Mouse (Mus musculus) neural tube, embryonic 12.5 days (tissue): ENCODE measurements around the gene Pbxip1. TPM values are rescaled to one million over a fixed set of nuclear protein-coding genes. Genes with fewer than 3 reads are reported as not detected.

Source experiments
- ATAC-seq: fragments of 200-750 bp; cut with Nextera tagmentation; 2 replicates; pipeline ENCODE4 v1.8.0; 2017; ENCODE audit warnings: low read depth, mild to moderate bottlenecking, moderate TSS enrichment, moderate library complexity; ENCODE audit not compliant: low FRiP score
- H3K27ac ChIP-seq: fragments of 300-500 bp; sonication (generic); 2 replicates; pipeline ENCODE4 v1.5.1; 2016
- H3K27me3 ChIP-seq: fragments of 300-500 bp; sonication (generic); replicated peaks from 2 replicates; pipeline ENCODE4 v1.6.1; 2016; ENCODE audit warnings: mild to moderate bottlenecking
- H3K36me3 ChIP-seq: fragments of 300-500 bp; sonication (generic); 2 replicates; pipeline ENCODE4 v1.6.1; 2016; ENCODE audit warnings: mild to moderate bottlenecking
- H3K4me1 ChIP-seq: fragments of 300-500 bp; sonication (generic); 2 replicates; pipeline ENCODE4 v1.6.1; 2016
- H3K4me2 ChIP-seq: fragments of 300-500 bp; sonication (generic); replicated peaks from 2 replicates; pipeline ENCODE4 v1.6.1; 2016; ENCODE audit warnings: mild to moderate bottlenecking
- H3K4me3 ChIP-seq: fragments of 300-500 bp; sonication (generic); 2 replicates; pipeline ENCODE4 v1.5.1; 2016
- H3K9ac ChIP-seq: fragments of 300-500 bp; sonication (generic); 2 replicates; pipeline ENCODE4 v1.6.1; 2016; ENCODE audit warnings: mild to moderate bottlenecking
- H3K9me3 ChIP-seq: fragments of 300-500 bp; sonication (generic); 2 replicates; pipeline ENCODE4 v1.6.1; 2016; ENCODE audit warnings: mild to moderate bottlenecking
- WGBS: fragments of 180-500 bp; shearing (Covaris S2); methylation state at CpG from one replicate; pipeline ENCODE4 v1.1.7; 2016; 5-methylcytosine and 5-hydroxymethylcytosine counted together
- polyA plus RNA-seq: library from polyadenylated mRNA; unstranded; fragments of >200 nt; fragmentation: Nextera tagmentation; extraction: Ambion mirVana; gene quantifications from 2 replicates; pipeline ENCODE4 v1.2.1, GENCODE M21; 2016

The Pbxip1 gene
- polyA plus RNA-seq, 1 experiment from 2014 or later: 16.8 TPM

DNA sequence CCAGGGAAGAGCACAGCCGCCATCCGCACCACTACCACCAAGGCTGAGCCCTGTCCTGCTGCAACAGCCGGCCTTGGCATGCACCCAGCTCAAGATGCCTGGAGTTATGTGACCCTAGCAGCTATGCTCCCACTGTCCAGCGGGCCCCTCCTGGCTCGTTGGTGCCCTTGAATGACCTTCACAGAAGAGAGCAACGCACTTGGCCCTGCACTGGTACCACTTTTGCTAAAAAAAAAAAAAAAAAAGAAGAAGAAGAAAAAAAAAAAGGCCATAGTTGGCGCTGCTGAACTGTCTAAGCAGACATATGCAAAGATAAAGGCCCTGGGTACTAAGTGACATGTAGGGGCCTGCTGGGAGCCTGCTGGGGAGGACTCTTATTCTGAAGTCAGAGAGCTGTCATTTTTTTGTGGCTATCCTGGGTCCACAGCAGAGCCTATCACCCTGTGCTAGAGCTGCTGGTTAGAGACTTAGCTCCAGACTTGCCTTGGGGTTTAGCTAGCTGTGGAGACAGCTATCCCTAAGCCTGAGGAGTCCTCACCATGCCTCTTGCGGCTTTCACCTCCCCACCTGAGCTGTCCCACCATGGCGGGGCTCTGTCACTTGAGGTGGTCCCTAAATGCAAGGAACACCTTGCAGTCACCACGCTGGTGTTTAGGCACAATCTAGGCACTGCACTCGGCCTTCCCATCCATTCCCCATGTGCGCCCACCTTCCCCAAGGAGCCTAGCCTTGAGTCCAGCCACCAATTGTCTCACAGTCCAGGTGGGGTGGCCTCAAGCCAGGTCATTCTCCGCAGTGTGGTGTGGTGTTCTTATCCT is 12.4 kb downstream of the Pbxip1 start:
- Histone ChIP-seq H3K4me3 (no peak overlapping the region), H3K4me1 (no peaks in the 10 kb centered on the region), H3K9ac (no peak overlapping the region), H3K27me3 (no peaks in the 10 kb centered on the region), H3K36me3 (peaks cover 11% of the 10 kb centered on the region), H3K27ac (no peak overlapping the region), H3K9me3 (no peaks in the 10 kb centered on the region), H3K4me2 (no peak overlapping the region)
- 78% methylated on average over 13 of the region's 13 CpGs for WGBS
- no peak for ATAC-seq

- ATAC-seq: peak; percentile 69
- Histone ChIP-seq H3K27me3 (no peaks in the 10 kb centered on the region), H3K9ac (no peak overlapping the region), H3K4me2 (no peak overlapping the region), H3K9me3 (no peaks in the 10 kb centered on the region), H3K27ac (no peak overlapping the region), H3K4me3 (no peak overlapping the region), H3K36me3 (peaks cover 11% of the 10 kb centered on the region), H3K4me1 (no peaks in the 10 kb centered on the region)
- 35% methylated on average over 7 of the region's 7 CpGs for WGBS
These were observed 13.0 kb downstream of the Pbxip1 start for GRCm38 (mm10) chr3:89449541-89449940.

DNA sequence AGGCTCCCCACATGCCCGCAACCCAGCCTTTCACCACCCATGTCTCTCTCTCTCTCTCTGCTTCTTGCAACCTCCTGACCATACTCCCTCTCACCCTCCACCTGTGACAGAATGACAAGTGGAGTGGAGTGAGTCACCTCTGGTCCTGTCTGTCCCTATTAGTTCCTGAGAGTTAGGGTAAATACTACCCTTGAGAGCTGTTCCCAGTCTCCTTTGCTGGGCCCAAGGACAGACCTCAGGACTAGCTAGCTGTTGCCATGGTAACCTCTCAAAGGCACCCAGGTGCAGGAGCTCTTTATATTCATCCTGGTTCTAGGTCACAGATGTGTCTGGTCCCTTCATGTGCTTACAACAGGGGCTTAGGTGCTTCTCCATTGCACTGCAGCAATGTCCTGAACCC is 15.4 kb downstream of the Pbxip1 start:
- H3K27ac ChIP-seq: no peak overlapping the region
- no peak for ATAC-seq
- no peaks in the 10 kb centered on the region for H3K36me3 ChIP-seq
- H3K9ac ChIP-seq: no peak overlapping the region
- H3K27me3 ChIP-seq: no peaks in the 10 kb centered on the region
- no peaks in the 10 kb centered on the region for H3K9me3 ChIP-seq
- H3K4me2 ChIP-seq: no peak overlapping the region
- 83% methylated on average over 1 of the region's 1 CpGs for WGBS
- peaks cover 4% of the 10 kb centered on the region; the same call in 1 of the 2 replicates for H3K4me1 ChIP-seq
- H3K4me3 ChIP-seq: no peak overlapping the region

DNA sequence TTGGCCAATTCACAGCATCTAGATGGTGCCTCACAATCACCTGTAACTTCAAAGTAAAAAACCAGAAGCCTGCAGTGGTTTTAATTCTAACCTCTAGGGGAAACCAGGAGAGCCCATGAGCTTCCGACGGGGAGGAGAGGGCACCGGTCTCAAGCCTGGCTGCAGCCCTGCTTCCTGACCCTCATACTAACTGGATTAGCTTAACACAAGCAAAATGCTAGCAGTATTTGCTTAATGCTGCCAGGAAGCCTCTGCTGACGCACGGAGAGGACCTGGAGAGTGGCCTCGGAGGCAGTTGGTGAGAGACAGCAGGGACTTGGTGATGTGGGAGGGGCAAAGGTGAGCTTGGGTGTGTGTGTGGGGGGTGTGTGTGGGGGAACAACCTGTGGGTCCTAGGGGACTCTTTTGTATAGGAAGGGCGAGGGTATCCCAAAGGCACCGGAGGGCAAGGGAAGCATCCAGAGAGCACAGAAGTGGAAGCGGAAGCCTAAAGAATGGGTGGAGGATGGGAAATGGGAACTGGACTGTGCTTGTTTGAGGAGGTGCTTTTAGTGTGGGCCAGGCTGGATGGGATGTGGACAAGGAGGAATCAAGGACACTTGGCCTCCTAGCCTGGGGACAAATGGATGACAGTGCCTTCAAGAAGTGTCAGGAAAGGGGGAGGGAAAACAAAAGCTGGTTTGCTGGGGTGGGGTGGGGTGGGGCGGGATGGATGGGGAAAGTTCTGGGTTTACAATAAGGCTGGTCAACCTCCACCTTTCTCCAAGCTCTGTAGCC is 18.1 kb downstream of the Pbxip1 start, which contains the start of gene Pmvk:
TSS of gene Pmvk (plus strand) at position 141 of the 777 bp plus-strand sequence.
- H3K27me3 ChIP-seq: no peaks in the 10 kb centered on the region
- H3K4me3 ChIP-seq: no peak within 1 kb of the TSS
- no peaks in the 10 kb centered on the region for H3K36me3 ChIP-seq
- H3K9ac ChIP-seq: no peak within 1 kb of the TSS
- H3K4me2 ChIP-seq: no peak within 1 kb of the TSS
- WGBS: 73% methylated on average over 10 of the region's 10 CpGs
- H3K4me1 ChIP-seq: peaks cover 5% of the 10 kb centered on the region
- H3K27ac ChIP-seq: no peak within 1 kb of the TSS
- ATAC-seq: no peak
- H3K9me3 ChIP-seq: no peaks in the 10 kb centered on the region

DNA sequence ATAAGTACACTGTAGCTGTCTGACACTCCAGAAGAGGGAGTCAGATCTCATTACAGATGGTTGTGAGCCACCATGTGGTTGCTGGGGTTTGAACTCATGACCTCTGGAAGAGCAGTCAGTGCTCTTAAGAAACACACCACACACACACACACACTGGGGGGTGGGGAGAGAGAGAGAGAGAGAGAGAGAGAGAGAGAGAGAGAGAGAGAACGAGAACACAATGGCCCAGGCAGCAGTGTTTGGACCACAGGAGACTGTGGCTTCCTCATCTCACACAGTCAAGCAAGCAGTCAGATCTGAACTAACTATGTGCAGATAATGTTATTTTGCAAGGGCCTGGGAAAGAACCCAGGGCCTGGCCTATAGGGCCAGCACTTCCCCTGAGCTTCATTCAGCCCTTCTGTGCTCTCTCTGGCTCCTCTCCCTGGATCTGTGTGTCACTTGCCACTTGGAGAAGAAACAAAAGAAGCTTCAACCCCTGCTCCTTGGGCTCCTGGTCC is 19.3 kb downstream of the Pbxip1 start:
- no peak overlapping the region for H3K4me2 ChIP-seq
- H3K4me3 ChIP-seq: no peak overlapping the region
- no peaks in the 10 kb centered on the region for H3K36me3 ChIP-seq
- no peaks in the 10 kb centered on the region for H3K9me3 ChIP-seq
- WGBS: 75% methylated on average over 1 of the region's 1 CpGs
- no peak overlapping the region for H3K9ac ChIP-seq
- H3K27ac ChIP-seq: no peak overlapping the region
- no peaks in the 10 kb centered on the region for H3K27me3 ChIP-seq
- H3K4me1 ChIP-seq: peaks cover 17% of the 10 kb centered on the region
- no peak for ATAC-seq

DNA sequence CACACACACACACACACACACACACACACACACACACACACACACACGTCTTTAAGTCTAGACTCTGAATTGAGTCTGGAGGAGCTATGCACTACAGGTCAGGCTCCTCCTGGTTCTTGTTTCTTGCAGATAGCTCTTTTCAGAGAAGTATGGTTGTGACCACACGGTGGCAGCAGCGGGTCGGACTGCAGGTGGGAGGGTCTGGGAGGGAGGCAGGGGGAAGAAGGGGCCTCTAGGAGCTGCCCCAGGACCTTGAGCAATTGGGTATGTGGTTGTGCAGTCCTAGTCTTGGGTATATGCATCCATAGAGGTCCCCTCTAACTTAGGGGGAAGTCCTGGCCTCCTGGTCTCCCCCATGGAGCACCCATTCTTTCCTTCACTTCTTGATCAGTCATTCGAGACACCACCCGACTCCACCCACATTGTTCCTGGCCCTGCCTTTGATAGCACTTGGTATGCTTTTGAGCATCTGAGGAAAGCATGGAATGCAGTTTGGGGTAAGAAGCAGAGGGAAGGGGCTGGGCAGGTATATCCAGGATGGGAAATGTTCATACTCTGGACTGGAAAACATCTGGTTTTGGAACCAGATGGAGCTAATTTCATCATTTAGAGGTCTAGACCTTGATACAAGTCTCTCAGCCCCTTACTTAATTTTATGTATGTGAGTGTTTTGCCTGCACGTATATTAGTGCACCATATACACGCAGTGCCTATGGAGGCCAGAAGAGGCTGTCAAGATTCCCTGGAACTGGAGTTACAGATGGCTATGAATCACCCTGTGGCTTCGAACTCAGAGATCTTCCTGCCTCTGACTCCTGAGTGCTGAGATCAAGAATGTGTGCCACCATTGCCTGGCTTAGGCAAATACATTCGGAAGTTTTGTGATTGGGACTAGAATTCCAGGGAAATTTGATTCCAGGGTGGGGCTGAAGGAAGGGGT is 20.5 kb downstream of the Pbxip1 start:
- H3K36me3 ChIP-seq: peaks cover 4% of the 10 kb centered on the region; the same call in 1 of the 2 replicates
- no peaks in the 10 kb centered on the region for H3K27me3 ChIP-seq
- no peak overlapping the region for H3K27ac ChIP-seq
- WGBS: 35% methylated on average over 10 of the region's 10 CpGs
- no peak overlapping the region for H3K4me2 ChIP-seq
- peaks cover 17% of the 10 kb centered on the region for H3K4me1 ChIP-seq
- no peaks in the 10 kb centered on the region for H3K9me3 ChIP-seq
- ATAC-seq: no peak
- H3K4me3 ChIP-seq: no peak overlapping the region
- no peak overlapping the region for H3K9ac ChIP-seq

- Histone ChIP-seq H3K27ac (no peak overlapping the region), H3K36me3 (peaks cover 5% of the 10 kb centered on the region; the same call in 1 of the 2 replicates), H3K4me2 (peak overlapping the region; percentile 79), H3K27me3 (no peaks in the 10 kb centered on the region), H3K9ac (no peak overlapping the region), H3K4me1 (peaks cover 17% of the 10 kb centered on the region), H3K9me3 (no peaks in the 10 kb centered on the region), H3K4me3 (peak overlapping the region; percentile 58)
- WGBS: 54% methylated on average over 13 of the region's 13 CpGs
- peak; percentile 25; the same call in 1 of the 2 replicates for ATAC-seq
These were observed 22.0 kb downstream of the Pbxip1 start for GRCm38 (mm10) chr3:89458372-89458964.

DNA sequence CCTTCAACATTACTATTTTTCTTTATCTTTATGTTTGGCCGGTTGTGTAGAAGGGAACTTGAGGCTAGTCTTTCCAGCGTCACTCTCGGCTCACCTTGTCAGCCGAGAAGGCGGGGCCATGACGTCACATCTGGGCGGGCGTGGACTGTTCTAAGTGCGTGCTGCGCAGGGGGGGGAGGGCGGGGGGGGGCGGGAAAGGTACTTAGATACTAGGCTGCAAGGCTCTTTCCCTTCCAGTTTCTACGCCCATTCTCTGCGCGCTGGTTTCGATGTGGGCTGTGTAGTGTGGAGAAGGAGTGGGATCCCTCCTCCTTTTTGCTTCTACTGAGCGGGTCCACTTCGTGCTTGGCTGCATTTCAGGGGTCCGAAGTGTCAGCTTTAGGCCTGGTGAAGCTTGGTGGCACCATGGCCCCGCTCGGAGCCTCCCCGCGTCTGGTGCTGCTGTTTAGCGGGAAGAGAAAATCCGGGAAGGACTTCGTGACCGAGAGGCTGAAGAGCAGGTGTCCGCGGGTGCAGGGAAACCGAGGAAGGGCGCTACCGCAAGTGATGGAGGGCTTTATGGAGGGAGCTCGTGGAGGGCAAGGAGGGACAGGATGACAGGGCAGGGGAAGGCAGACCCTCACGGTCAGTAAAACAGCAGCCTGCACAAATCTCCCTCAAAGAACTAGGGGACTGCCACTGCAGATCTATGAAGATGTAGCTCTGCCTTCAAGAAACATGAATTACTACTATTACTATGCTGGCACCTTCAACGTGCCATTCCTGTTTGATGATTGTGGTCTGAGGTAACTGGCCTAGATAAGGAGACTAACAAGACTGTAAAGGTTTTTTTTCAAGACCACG is 22.7 kb downstream of the Pbxip1 start:
- peaks cover 17% of the 10 kb centered on the region for H3K4me1 ChIP-seq
- H3K9me3 ChIP-seq: no peaks in the 10 kb centered on the region
- peaks cover 7% of the 10 kb centered on the region; the same call in 1 of the 2 replicates for H3K36me3 ChIP-seq
- H3K4me2 ChIP-seq: peak overlapping the region; percentile 79
- peak overlapping the region; percentile 58 for H3K4me3 ChIP-seq
- WGBS: 1% methylated on average over 36 of the region's 36 CpGs
- no peaks in the 10 kb centered on the region for H3K27me3 ChIP-seq
- peak overlapping the region; percentile 48; the same call in 1 of the 2 replicates for H3K27ac ChIP-seq
- peak; percentile 81 for ATAC-seq
- peak overlapping the region; percentile 68 for H3K9ac ChIP-seq

- WGBS: 59% methylated on average over 4 of the region's 4 CpGs
- no peak overlapping the region for H3K9ac ChIP-seq
- H3K27me3 ChIP-seq: no peaks in the 10 kb centered on the region
- H3K4me3 ChIP-seq: no peak overlapping the region
- no peak for ATAC-seq
- H3K27ac ChIP-seq: no peak overlapping the region
- H3K36me3 ChIP-seq: peaks cover 30% of the 10 kb centered on the region
- H3K4me2 ChIP-seq: no peak overlapping the region
- H3K9me3 ChIP-seq: no peaks in the 10 kb centered on the region
- no peaks in the 10 kb centered on the region for H3K4me1 ChIP-seq
These were observed 31.8 kb downstream of the Pbxip1 start for GRCm38 (mm10) chr3:89468268-89468667.

GRCm38 (mm10) chr3:89472280-89472679 is 35.8 kb downstream of the Pbxip1 start:
- H3K4me3 ChIP-seq: no peak overlapping the region
- H3K4me1 ChIP-seq: no peaks in the 10 kb centered on the region
- H3K9ac ChIP-seq: no peak overlapping the region
- H3K36me3 ChIP-seq: peaks cover 24% of the 10 kb centered on the region
- 83% methylated on average over 7 of the region's 7 CpGs for WGBS
- H3K27ac ChIP-seq: no peak overlapping the region
- no peaks in the 10 kb centered on the region for H3K9me3 ChIP-seq
- H3K27me3 ChIP-seq: no peaks in the 10 kb centered on the region
- no peak overlapping the region for H3K4me2 ChIP-seq
- no peak for ATAC-seq
